Mouse (Mus musculus) megakaryocyte progenitor cell, adult 5-6 weeks (primary cell): ENCODE measurements around the gene Dhx40. TPM values are rescaled to one million over a fixed set of nuclear protein-coding genes. Genes with fewer than 3 reads are reported as not detected.

Experiments used
- total RNA-seq, 2 experiments: library from RNA; stranded (forward) in 1 of 2; stranded (reverse) in 1 of 2; fragments of 157-497, 149-512 nt in 1 of 2; fragments of 200-1000 nt in 1 of 2; gene quantifications; 2 replicates each; pipeline versions ENCODE4 v1.2.3 to v1.2.4; 2015 to 2017

Dhx40 gene
- total RNA-seq, 2 experiments from 2014 or later = 27.6 to 33.4 TPM

Other genes starting within 250 kb of the Dhx40 start
- 135 and 167 TPM in 2 replicates for gene Vmp1, start 123.9 kb downstream of the Dhx40 start, total RNA-seq (2015)
- 94.0 and 120 TPM in 2 replicates for gene Vmp1, start 123.9 kb downstream of the Dhx40 start, total RNA-seq (2017)
- 22.5 and 23.3 TPM in 2 replicates for gene Ptrh2, start 123.8 kb downstream of the Dhx40 start, total RNA-seq (2015)
- 26.1 and 27.1 TPM in 2 replicates for gene Ptrh2, start 123.8 kb downstream of the Dhx40 start, total RNA-seq (2017)
- gene Cltc, start 50.2 kb downstream of the Dhx40 start, total RNA-seq (2015) = 255 and 258 TPM in 2 replicates
- 139 and 142 TPM in 2 replicates for gene Cltc, start 50.2 kb downstream of the Dhx40 start, total RNA-seq (2017)
- gene Ypel2, start 186.0 kb upstream of the Dhx40 start, total RNA-seq (2015) = 6.8 and 8.6 TPM in 2 replicates
- 5.8 and 6.2 TPM in 2 replicates for gene Ypel2, start 186.0 kb upstream of the Dhx40 start, total RNA-seq (2017)